Mouse (Mus musculus): ENCODE data around the gene Pltp. TPM values are rescaled to one million over a fixed set of nuclear protein-coding genes. Genes with fewer than 3 reads are reported as not detected.

Gene Pltp
- total RNA-seq (2023), result 1.7 and 3.0 TPM in 2 replicates

DNA sequence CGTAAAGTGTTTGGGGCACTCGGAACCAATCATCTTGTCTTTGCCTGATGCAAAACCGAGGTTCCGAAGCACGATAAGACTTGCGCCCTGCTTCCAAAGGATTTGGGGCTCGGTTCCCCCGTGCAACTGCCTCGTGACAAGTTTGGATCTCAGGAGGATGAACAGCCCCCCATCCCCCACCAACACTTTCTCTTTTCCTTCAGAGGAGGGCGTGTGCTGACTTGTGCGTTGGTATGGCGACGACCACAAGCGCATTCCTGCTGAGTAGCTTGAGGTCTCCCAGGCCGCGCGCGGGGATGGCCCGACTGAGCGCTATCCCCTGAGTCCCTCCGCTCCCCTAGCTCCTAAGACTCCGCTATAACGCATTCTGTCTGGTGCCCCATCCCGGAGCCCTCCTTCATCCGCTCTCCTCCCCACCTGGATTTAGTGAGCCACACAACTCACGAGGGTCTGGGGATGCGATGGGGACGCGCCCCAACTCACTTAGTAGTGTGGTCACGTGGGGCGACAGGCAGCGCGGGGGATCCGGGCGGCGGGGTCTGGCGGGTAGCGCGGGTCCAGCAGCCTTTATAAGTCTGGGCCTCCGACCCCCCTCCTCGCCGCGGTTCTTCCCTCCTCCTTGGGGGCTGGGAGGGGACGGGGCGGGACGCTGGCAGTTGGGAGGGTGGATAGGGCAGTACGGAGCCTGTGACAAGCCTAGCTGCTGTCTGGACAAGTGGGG is at the start of gene Pltp:
TSS of gene Pltp (minus strand) at position 611 of the 721 bp plus-strand sequence.

GRCm38 (mm10) chr2:164879228-164879567 is 21.7 kb upstream of the Pltp start, which contains the start of gene Pcif1:
Gene Pcif1 (plus strand): TSS chr2:164879304.

DNA sequence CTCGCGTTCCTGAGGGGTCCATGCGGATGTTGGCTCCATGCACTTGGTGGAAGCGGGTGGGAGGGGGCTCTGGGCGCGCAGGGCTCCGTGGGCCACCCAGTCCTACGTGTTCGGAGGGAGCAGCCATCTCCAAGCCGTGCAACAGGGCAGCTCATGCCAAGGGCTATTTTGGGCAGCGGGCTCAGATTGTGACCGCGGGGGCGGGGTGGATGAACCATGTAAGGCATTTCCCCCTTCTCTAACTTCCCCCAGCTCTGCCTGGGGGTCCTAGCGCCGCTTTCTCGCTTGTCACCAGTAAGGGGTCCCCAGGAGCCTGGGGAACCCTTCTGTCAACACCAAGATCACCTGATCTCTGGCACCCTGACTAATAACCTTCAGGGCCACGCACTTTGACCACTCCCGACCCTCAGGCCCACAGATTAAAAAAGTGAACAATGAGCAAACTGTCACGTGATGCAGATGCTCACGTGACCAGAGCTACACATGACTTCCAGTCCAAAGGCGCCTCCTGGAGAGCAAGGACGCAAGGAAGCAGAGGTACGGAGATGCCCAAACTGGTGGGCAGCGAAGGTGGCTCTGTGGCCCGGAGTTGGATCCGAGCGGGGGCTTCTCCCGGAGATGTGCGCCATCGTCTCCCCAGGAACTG is 24.1 kb downstream of the Pltp start, which contains the start of gene Neurl2:
TSS of gene Neurl2 (minus strand) at position 143 of the 646 bp plus-strand sequence.

DNA sequence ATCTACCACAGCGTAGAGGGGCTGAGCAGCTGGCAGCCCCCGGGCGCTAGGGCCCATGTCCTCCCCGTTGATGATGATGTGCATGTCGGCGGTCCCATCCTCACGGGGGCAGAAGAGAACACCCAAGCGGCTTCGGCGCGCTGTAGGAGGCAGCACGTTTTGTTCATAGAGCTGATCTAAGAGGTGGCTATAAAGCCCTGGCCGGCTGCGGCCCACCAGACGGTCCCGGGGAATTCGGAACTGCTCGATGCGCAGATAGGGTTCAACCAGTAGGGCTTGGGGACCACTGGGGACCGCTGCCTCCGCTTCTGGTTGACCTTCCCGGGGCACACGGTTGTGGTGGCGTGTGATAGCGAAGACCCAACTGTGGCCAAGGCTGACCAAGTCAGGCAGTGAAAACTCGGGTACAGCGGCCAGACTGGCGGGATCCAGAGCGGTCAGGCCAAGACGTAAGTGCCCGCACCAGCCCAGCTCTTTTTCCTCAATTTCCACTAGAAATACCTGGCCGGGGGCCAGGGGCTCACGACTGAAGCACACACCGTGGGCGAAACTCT is 24.7 kb downstream of the Pltp start, which contains the start of gene Ctsa:
TSS of gene Ctsa (plus strand) at position 126 of the 554 bp plus-strand sequence.

GRCm38 (mm10) chr2:164828437-164828836 is 29.1 kb downstream of the Pltp start, which contains the start of gene Spata25:
Gene Spata25 (minus strand): TSS chr2:164828537.

GRCm38 (mm10) chr2:164822636-164823165 is 34.8 kb downstream of the Pltp start, which contains the start of gene Zswim1:
Gene Zswim1 (plus strand): TSS chr2:164822686.

GRCm38 (mm10) chr2:164804533-164805331 is 52.8 kb downstream of the Pltp start, which contains the start of the genes Acot8 and Zswim3:
Gene Acot8 (minus strand): TSS chr2:164804882.
Gene Zswim3 (plus strand): TSS chr2:164805098.

Other genes with a start within 250 kb of the Pltp start
- gene Wfdc6b, start 244.2 kb downstream of the Pltp start, total RNA-seq (2023), result not detected in 2 replicates
- not detected in 2 replicates for gene Wfdc8, start 244.1 kb downstream of the Pltp start, total RNA-seq (2023)
- not detected in 2 replicates for gene Wfdc16, start 218.9 kb downstream of the Pltp start, total RNA-seq (2023)
- gene Wfdc10, start 201.7 kb downstream of the Pltp start, total RNA-seq (2023), result 7.5 and 8.1 TPM in 2 replicates
- gene Wfdc9, start 201.1 kb downstream of the Pltp start, total RNA-seq (2023), result not detected in 2 replicates
- not detected in 2 replicates for gene Wfdc11, start 183.6 kb downstream of the Pltp start, total RNA-seq (2023)
- not detected in 2 replicates for gene Wfdc13, start 172.6 kb downstream of the Pltp start, total RNA-seq (2023)
- gene Spint4, start 159.2 kb downstream of the Pltp start, total RNA-seq (2023), result not detected in 2 replicates
- gene Spint5, start 142.4 kb downstream of the Pltp start, total RNA-seq (2023), result not detected in 2 replicates
- gene Wfdc3, start 111.8 kb downstream of the Pltp start, total RNA-seq (2023), result not detected in 2 replicates
- 34.5 and 42.9 TPM in 2 replicates for gene Dnttip1, start 111.7 kb downstream of the Pltp start, total RNA-seq (2023)
- gene Ube2c, start 87.8 kb downstream of the Pltp start, total RNA-seq (2023), result 84.3 and 94.9 TPM in 2 replicates
- gene Tnnc2, start 77.7 kb downstream of the Pltp start, total RNA-seq (2023), result 0.73 TPM in 1 of 2 replicates, not detected in the other
- gene Snx21, start 71.9 kb downstream of the Pltp start, total RNA-seq (2023), result 2.2 and 2.6 TPM in 2 replicates
- 44.2 and 45.5 TPM in 2 replicates for gene Acot8, start 52.8 kb downstream of the Pltp start, total RNA-seq (2023)
- gene Zswim3, start 52.6 kb downstream of the Pltp start, total RNA-seq (2023), result 1.5 and 1.7 TPM in 2 replicates
- gene Zswim1, start 35.0 kb downstream of the Pltp start, total RNA-seq (2023), result 3.1 and 4.0 TPM in 2 replicates
- gene Spata25, start 29.2 kb downstream of the Pltp start, total RNA-seq (2023), result not detected in 2 replicates
- 149 and 152 TPM in 2 replicates for gene Ctsa, start 24.8 kb downstream of the Pltp start, total RNA-seq (2023)
- gene Neurl2, start 24.3 kb downstream of the Pltp start, total RNA-seq (2023), result 0.66 and 1.6 TPM in 2 replicates
- 48.8 and 69.6 TPM in 2 replicates for gene Pcif1, start 21.6 kb upstream of the Pltp start, total RNA-seq (2023)
- 32.4 and 36.5 TPM in 2 replicates for gene Zfp335, start 54.0 kb upstream of the Pltp start, total RNA-seq (2023)
- gene Mmp9, start 83.1 kb upstream of the Pltp start, total RNA-seq (2023), result 2,237 and 2,648 TPM in 2 replicates
- 6.8 and 7.2 TPM in 2 replicates for gene Slc12a5, start 103.1 kb upstream of the Pltp start, total RNA-seq (2023)
- 13.5 TPM in 2 replicates for gene Ncoa5, start 177.2 kb upstream of the Pltp start, total RNA-seq (2023)
- 7.7 and 8.0 TPM in 2 replicates for gene Cd40, start 197.9 kb upstream of the Pltp start, total RNA-seq (2023)
- not detected in 2 replicates for gene 1700025C18Rik, start 233.0 kb upstream of the Pltp start, total RNA-seq (2023)

Measured in neutrophil, adult 65 days (primary cell).